Mouse (Mus musculus) liver, embryonic 14.5 days (tissue): ENCODE results near the gene Marf1. TPM values are rescaled to one million over a fixed set of nuclear protein-coding genes. Genes with fewer than 3 reads are reported as not detected.

ENCODE experiments used
- ATAC-seq: fragments of 200-750 bp; cut with Nextera tagmentation; 2 replicates; pipeline ENCODE4 v1.8.0; 2017; ENCODE audit warnings: moderate number of reproducible peaks, mild to moderate bottlenecking, moderate library complexity; ENCODE audit not compliant: insufficient read depth
- DNase-seq, 3 experiments: peaks; one replicate each; pipeline ENCODE4 v3.0.0-alpha.2; 2012 to 2013; ENCODE audit warnings: low read depth in 3 of 3, low spot score in 3 of 3
- H3K27ac ChIP-seq: fragments of 300-500 bp; sonication (generic); 2 replicates; pipeline ENCODE4 v1.5.1; 2014; ENCODE audit warnings: moderate library complexity, mild to moderate bottlenecking, control low read depth, inconsistent platforms
- H3K27me3 ChIP-seq: fragments of 300-500 bp; sonication (generic); 2 replicates; pipeline ENCODE4 v1.6.1; 2014; ENCODE audit warnings: mild to moderate bottlenecking, low read length, moderate library complexity; ENCODE audit not compliant: control insufficient read depth, insufficient read depth
- H3K36me3 ChIP-seq: fragments of 300-500 bp; sonication (generic); replicated peaks from 2 replicates; pipeline ENCODE4 v1.6.1; 2014; ENCODE audit warnings: low read depth; ENCODE audit not compliant: control insufficient read depth, insufficient read depth
- H3K4me1 ChIP-seq, 2 experiments: fragments of 200-500 bp in 1 of 2; fragments of 300-500 bp in 1 of 2; sonication (generic) in 1 of 2; replicated peaks; 2 replicates each; pipeline ENCODE4 v1.6.1; 2012 to 2014; ENCODE audit warnings: antibody characterized with exemption in 1 of 2, inconsistent platforms in 1 of 2, low read length in 1 of 2; ENCODE audit not compliant: control insufficient read depth in 2 of 2, insufficient read depth in 2 of 2
- H3K4me2 ChIP-seq: fragments of 300-500 bp; sonication (generic); 2 replicates; pipeline ENCODE4 v1.6.1; 2014; ENCODE audit warnings: low read depth, mild to moderate bottlenecking, control low read depth, moderate library complexity
- H3K4me3 ChIP-seq, 2 experiments: fragments of 200-500 bp in 1 of 2; fragments of 300-500 bp in 1 of 2; sonication (generic) in 1 of 2; 2 replicates each; pipeline ENCODE4 v1.5.1; 2012 to 2014; ENCODE audit warnings: low read depth in 2 of 2, low read length in 2 of 2, mild to moderate bottlenecking in 2 of 2, control low read depth in 1 of 2, inconsistent platforms in 1 of 2, moderate library complexity in 1 of 2; ENCODE audit not compliant: insufficient read depth in 1 of 2
- H3K9ac ChIP-seq: fragments of 300-500 bp; sonication (generic); replicated peaks from 2 replicates; pipeline ENCODE4 v1.6.1; 2014; ENCODE audit warnings: mild to moderate bottlenecking, control low read depth, moderate library complexity
- H3K9me3 ChIP-seq: fragments of 300-500 bp; sonication (generic); 2 replicates; pipeline ENCODE4 v1.6.1; 2016; ENCODE audit warnings: low read length, mixed read lengths; ENCODE audit not compliant: control insufficient read depth
- CTCF ChIP-seq: IDR thresholded peaks from 2 replicates; pipeline ENCODE4 v1.5.1; 2016; ENCODE audit warnings: antibody characterized with exemption, low read depth, control low read depth
- EP300 ChIP-seq: IDR thresholded peaks from 2 replicates; pipeline ENCODE4 v1.6.1; 2016; ENCODE audit warnings: antibody characterized with exemption, low read depth
- WGBS: fragments of 180-500 bp; shearing (Covaris S2); extraction: QIAGEN DNeasy Blood & Tissue Kit; methylation state at CpG from one replicate; pipeline ENCODE4 v1.1.7; 2014; ENCODE audit not compliant: insufficient replicate concordance; 5-methylcytosine and 5-hydroxymethylcytosine counted together
- polyA plus RNA-seq, 2 experiments: library from polyadenylated mRNA; depleted of rRNA in 1 of 2; stranded (reverse) in 1 of 2; unstranded in 1 of 2; fragments of >200 nt; fragmentation: Nextera tagmentation in 1 of 2; extraction: Ambion mirVana in 1 of 2; gene quantifications; 2 replicates each; pipeline versions ENCODE4 v1.2.1 to v1.2.3; 2012 to 2014

Marf1 gene
- polyA plus RNA-seq, 2 experiments = 4.7 to 5.9 TPM

DNA sequence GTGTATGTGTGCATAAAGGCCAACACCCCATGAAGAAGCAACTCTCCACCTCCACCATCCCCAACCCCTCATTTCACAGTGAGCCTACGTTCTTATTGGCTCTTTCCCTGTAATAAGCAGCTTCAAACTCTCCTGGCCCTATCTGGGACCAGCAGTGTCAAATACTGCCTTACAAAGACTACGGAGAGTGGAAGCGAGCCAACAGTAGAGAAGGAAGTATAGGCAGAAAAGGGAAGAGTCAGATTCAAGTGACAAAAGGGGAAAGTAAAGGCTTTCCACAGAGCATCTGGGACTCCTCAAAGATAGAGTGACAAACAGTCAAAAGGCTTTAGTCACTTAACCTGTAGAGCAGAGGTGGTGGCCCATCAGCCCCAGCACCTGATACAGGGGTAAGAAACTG, 50.4 kb downstream of the Marf1 start:
- TF ChIP-seq EP300 (no peak), CTCF (no peak)
- WGBS = 75% methylated on average over 3 of the region's 3 CpGs
- Histone ChIP-seq H3K27me3 (no peaks in the 10 kb centered on the region), H3K4me3 (no peak overlapping the region), H3K4me1 (no peaks in the 10 kb centered on the region), H3K9ac (no peak overlapping the region), H3K9me3 (no peaks in the 10 kb centered on the region), H3K27ac (no peak overlapping the region), H3K4me2 (no peak overlapping the region), H3K36me3 (peaks cover 21% of the 10 kb centered on the region)
- DNase-seq (no peak), ATAC-seq (no peak)

DNA sequence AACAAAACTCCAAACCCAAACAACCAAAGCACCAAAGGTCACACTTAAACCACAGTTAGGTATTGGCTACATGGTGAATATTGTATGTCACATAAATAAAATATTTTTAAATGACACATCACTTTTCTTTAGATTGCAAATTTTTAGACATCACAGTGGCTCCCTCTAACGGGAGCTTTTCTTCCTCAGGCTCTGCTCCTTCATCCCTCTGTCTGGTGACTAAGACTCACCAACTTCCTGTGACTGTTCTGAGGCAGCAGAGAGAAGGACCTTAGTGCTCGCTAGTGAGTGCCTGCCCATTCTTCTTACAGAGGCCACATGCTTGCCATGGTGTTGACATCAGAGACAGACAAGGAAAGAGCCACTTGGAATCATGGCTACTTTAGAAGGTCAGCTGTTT, 51.0 kb downstream of the Marf1 start:
- Histone ChIP-seq H3K27ac (no peak overlapping the region), H3K4me3 (no peak overlapping the region), H3K4me2 (no peak overlapping the region), H3K9me3 (no peaks in the 10 kb centered on the region), H3K27me3 (no peaks in the 10 kb centered on the region), H3K9ac (no peak overlapping the region), H3K36me3 (peaks cover 21% of the 10 kb centered on the region), H3K4me1 (no peaks in the 10 kb centered on the region)
- WGBS = 37% methylated on average over 2 of the region's 2 CpGs
- no peak for ATAC-seq
- no peak for TF ChIP-seq EP300
- no peak for TF ChIP-seq CTCF
- no peak for DNase-seq

DNA sequence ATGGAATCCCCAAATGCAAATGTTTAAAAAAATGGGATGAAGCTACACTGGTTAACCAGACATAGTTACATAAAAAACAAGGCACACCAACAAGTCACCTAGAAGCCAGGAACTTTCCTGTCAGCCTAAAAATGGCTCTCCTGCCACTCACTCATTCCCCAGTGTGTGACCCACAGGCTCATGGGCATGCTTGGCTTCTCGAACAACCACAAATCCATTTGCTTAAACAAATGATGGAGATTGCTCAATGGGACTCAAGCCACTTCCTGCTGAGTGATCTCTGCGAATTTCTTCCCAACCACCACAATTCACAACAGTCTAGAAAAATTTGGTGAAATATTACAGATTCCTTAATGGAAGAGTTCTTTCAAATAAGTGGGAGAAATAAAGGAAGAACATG, 52.2 kb downstream of the Marf1 start:
- DNase-seq (no peak), ATAC-seq (no peak)
- no peak overlapping the region for H3K27ac ChIP-seq
- no peaks in the 10 kb centered on the region for H3K9me3 ChIP-seq
- H3K9ac ChIP-seq = no peak overlapping the region
- H3K27me3 ChIP-seq = no peaks in the 10 kb centered on the region
- H3K4me2 ChIP-seq = no peak overlapping the region
- TF ChIP-seq EP300 = no peak
- no peak for TF ChIP-seq CTCF
- H3K4me3 ChIP-seq = no peak overlapping the region
- whole genome bisulfite sequencing = 39% methylated on average over 2 of the region's 2 CpGs
- H3K36me3 ChIP-seq = peaks cover 21% of the 10 kb centered on the region
- no peaks in the 10 kb centered on the region for H3K4me1 ChIP-seq

DNA sequence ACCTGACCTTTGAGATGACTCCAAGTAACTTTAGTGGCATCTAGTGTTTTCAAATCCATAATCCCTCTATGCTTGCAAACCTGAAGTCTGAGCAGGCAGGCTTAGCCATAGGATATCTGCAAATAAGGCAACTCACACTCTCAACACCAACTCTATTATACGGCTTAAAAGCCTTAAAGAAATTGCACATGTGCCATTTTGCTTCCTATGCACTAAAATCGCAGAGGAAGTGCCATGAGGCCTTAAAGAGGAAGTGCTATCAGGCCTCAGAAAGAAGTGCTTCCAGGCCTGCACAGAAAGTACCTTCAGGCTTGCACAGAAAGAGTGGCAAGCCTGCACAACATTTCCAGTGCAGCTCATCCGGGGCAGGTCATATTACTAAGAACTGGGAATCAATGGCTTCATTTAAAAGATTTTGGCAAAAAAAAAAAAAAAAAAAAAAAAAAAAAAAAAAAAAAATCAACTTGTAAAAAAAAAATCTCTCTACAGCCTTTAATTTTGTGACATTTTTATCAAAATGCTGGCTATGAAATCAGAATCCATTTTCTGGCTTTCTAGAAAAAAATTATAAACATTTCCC, 53.4 kb downstream of the Marf1 start:
- 35% methylated on average over 3 of the region's 3 CpGs for WGBS
- ATAC-seq (no peak), DNase-seq (no peak)
- H3K27ac ChIP-seq = no peak overlapping the region
- no peaks in the 10 kb centered on the region for H3K4me1 ChIP-seq
- H3K9me3 ChIP-seq = no peaks in the 10 kb centered on the region
- H3K4me3 ChIP-seq = no peak overlapping the region
- H3K9ac ChIP-seq = no peak overlapping the region
- no peaks in the 10 kb centered on the region for H3K27me3 ChIP-seq
- H3K4me2 ChIP-seq = no peak overlapping the region
- TF ChIP-seq EP300 = no peak
- TF ChIP-seq CTCF = no peak
- peaks cover 21% of the 10 kb centered on the region for H3K36me3 ChIP-seq

DNA sequence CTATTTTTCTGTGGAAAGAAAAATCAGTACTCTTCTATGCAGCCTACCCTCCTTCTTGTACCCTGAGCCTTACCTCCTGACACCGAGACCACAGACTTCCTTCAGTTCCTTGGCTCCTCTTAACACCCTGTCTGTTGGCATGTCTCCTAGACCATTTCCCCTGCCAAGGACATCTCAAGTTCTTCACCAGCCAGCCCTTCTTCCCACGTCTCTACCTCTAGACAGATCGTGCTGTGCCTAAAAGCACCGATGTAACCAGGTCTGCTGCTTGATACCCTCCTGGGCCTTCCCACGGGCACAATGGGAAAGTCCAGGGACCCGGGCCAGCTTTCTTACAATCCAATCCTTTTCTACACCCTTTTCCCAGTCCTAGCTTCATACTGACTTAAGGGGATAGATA, 57.3 kb downstream of the Marf1 start:
- 0 out of 2 replicates have a peak, but pooled peaks cover 8% of the 10 kb centered on the region for H3K36me3 ChIP-seq
- WGBS = 64% methylated on average over 6 of the region's 6 CpGs
- TF ChIP-seq EP300 = no peak
- no peak for TF ChIP-seq CTCF
- H3K9ac ChIP-seq = no peak overlapping the region
- no peak for ATAC-seq
- H3K4me3 ChIP-seq = no peak overlapping the region
- H3K27me3 ChIP-seq = no peaks in the 10 kb centered on the region
- H3K4me1 ChIP-seq = no peaks in the 10 kb centered on the region
- no peaks in the 10 kb centered on the region for H3K9me3 ChIP-seq
- no peak overlapping the region for H3K4me2 ChIP-seq
- DNase-seq = no peak
- no peak overlapping the region for H3K27ac ChIP-seq
